11 mouse cellular contexts compared by ENCODE assay signal in the genomic region with DNA sequence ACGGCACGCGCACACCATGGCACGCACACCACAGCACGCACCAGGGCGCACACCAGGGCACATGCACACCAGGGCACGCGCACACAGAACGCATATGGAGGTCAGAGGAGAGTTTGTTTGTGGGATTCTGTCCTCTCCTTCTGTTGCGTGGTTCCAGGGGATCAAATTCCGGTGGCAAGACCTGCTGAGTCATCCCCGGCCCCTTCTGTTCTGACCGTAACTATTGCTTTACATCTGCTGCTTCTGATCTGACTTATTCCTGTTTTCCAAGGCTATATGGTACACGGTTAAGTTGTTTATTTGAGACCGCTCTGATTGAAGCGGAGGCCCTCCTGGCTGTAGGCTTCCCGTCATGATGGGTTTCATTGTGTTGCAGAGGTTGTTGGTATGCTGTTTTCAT. TPM values are rescaled to one million over a fixed set of nuclear protein-coding genes. Genes with fewer than 3 reads are reported as not detected.
DNase-seq lines count a peak whose midpoint lies in the region; ATAC-seq and TF ChIP-seq lines count a peak whose summit lies in the region.
"Had no signal": no experiment of that assay in that cellular context is flagged by ENCODE, and none has a peak within 500 bp of the region (broad histone marks: within the 10 kb centered on the region; RNA-seq: fewer than 3 reads in every experiment).

No protein-coding gene starts in this region.

- H3K36me3 ChIP-seq in heart, embryonic 14.5 days (ENCODE audit: control insufficient read depth, insufficient read depth, low read length): no peaks in the 10 kb centered on the region
- no peaks in the 10 kb centered on the region for H3K36me3 ChIP-seq in testis, adult 2 months (ENCODE audit: control insufficient read depth, insufficient read depth, low read length)
- no peaks in the 10 kb centered on the region for H3K36me3 ChIP-seq in intestine, postnatal 0 days (ENCODE audit: control insufficient read depth, insufficient read depth)

- H3K4me3 ChIP-seq in heart, embryonic 14.5 days (ENCODE audit: control insufficient read depth in 1 of 2, insufficient read depth in 1 of 2, low read depth in 1 of 2, low read length in 2 of 2): peak overlapping the region; percentile 23 to 37
- H3K4me3 ChIP-seq in testis, adult 2 months (ENCODE audit: control insufficient read depth, low read depth, low read length): peak overlapping the region; percentile 62
- no peak overlapping the region for H3K4me3 ChIP-seq in intestine, postnatal 0 days (ENCODE audit: low read depth, low read length)
- H3K4me3 ChIP-seq: myocyte had no signal

- 56% methylated on average over 17 of the region's 17 CpGs for WGBS in heart, embryonic 14.5 days
- WGBS in intestine, postnatal 0 days: 61% methylated on average over 17 of the region's 17 CpGs

- no peak for ATAC-seq in heart, embryonic 14.5 days (ENCODE audit: insufficient number of reproducible peaks, insufficient read depth, low FRiP score, low read depth)
- no peak for ATAC-seq in intestine, postnatal 0 days

- peaks cover 0 to 3% of the 10 kb centered on the region in 2 experiments; a peak in 2 of 4 replicates for H3K4me1 ChIP-seq in heart, embryonic 14.5 days (ENCODE audit: control insufficient read depth in 2 of 2, insufficient read depth in 2 of 2, low read length in 2 of 2)
- peaks cover 4% of the 10 kb centered on the region; the same call in 1 of the 2 replicates for H3K4me1 ChIP-seq in testis, adult 2 months (ENCODE audit: control insufficient read depth, insufficient read depth, low read length)
- no peaks in the 10 kb centered on the region for H3K4me1 ChIP-seq in intestine, postnatal 0 days (replicated peaks; ENCODE audit: control insufficient read depth, insufficient read depth, low read length)

- H3K4me2 ChIP-seq in heart, embryonic 14.5 days (ENCODE audit: low read length): peak overlapping the region; percentile 49
- H3K4me2 ChIP-seq in intestine, postnatal 0 days (replicated peaks; ENCODE audit: low read depth): peak overlapping the region; percentile 13; the same call in 1 of the 2 replicates

- TF ChIP-seq CTCF in testis, adult 2 months (IDR thresholded peaks at IDR 0.05; ENCODE audit: control insufficient read depth, insufficient read depth, insufficient replicate concordance, low read depth, low read length): no peak
- no peak for TF ChIP-seq CTCF in intestine, postnatal 0 days (IDR thresholded peaks at IDR 0.05; ENCODE audit: low read depth)

- no peak for TF ChIP-seq POLR2A in testis, adult 2 months (IDR thresholded peaks at IDR 0.05; ENCODE audit: control insufficient read depth, low read depth, low read length)

- no peak overlapping the region for H3K9ac ChIP-seq in heart, embryonic 14.5 days (ENCODE audit: low read length)
- H3K9ac ChIP-seq in intestine, postnatal 0 days (ENCODE audit: low read depth, low read length): no peak overlapping the region

- no peak overlapping the region for H3K27ac ChIP-seq in heart, embryonic 14.5 days (replicated peaks in 1 of 2; ENCODE audit: control insufficient read depth in 1 of 2, insufficient read depth in 1 of 2, low read depth in 2 of 2, low read length in 2 of 2)
- H3K27ac ChIP-seq in testis, adult 2 months (ENCODE audit: control insufficient read depth, insufficient read depth, low read depth, low read length): no peak overlapping the region
- no peak overlapping the region for H3K27ac ChIP-seq in intestine, postnatal 0 days (ENCODE audit: low read depth, low read length)

- no peaks in the 10 kb centered on the region for H3K27me3 ChIP-seq in heart, embryonic 14.5 days (ENCODE audit: control insufficient read depth, insufficient read depth, low read length)
- H3K27me3 ChIP-seq in testis, adult 2 months (ENCODE audit: control insufficient read depth, insufficient read depth, low read length): no peaks in the 10 kb centered on the region
- H3K27me3 ChIP-seq in intestine, postnatal 0 days (replicated peaks; ENCODE audit: control insufficient read depth, insufficient read depth, low read length): no peaks in the 10 kb centered on the region

- intact Hi-C loops in gastrocnemius, postnatal 36 days (cut with DNase I): no loop called here

- H3K9me3 ChIP-seq in heart, embryonic 14.5 days (ENCODE audit: control insufficient read depth, low read length): peaks cover 7% of the 10 kb centered on the region
- H3K9me3 ChIP-seq in intestine, postnatal 0 days (ENCODE audit: control insufficient read depth): no peaks in the 10 kb centered on the region

- no peak for DNase-seq in heart, adult 9 months (ENCODE audit: low spot score in 2 of 2)
- DNase-seq in testis, postnatal 10 days (ENCODE audit: low spot score): no peak
- no peak for DNase-seq in gastrocnemius, postnatal 36 days
- DNase-seq in right cerebral cortex, postnatal 4 days: no peak
- DNase-seq in ovary, postnatal 14 days (ENCODE audit: low spot score): no peak
- DNase-seq: right cerebral cortex, postnatal 25 days; thymus, postnatal 25 days had no signal

RNA-seq across cellular contexts. Expression of a gene that starts 9.2 kb away (rescaled TPM):
- polyA plus RNA-seq in heart, embryonic 14.5 days (2014; fragmentation: Nextera tagmentation; extraction: Ambion mirVana): 40.5 and 43.7 TPM in 2 replicates
- polyA plus RNA-seq in testis, adult 2 months (2012; rRNA removed): 1.7 and 2.0 TPM in 2 replicates
- polyA plus RNA-seq in intestine, postnatal 0 days (2015; fragmentation: Nextera tagmentation; extraction: Ambion mirVana): 1.4 and 1.7 TPM in 2 replicates
- 1 to 10 TPM; 1.7 to 6.6 TPM for total RNA-seq in gastrocnemius, postnatal 36 days (2021)

Comparison
In these comparisons a context has a peak if more than half of its experiments do, and no peak if none do; other contexts are left out.
1. RNA of a gene that starts 9.2 kb away (polyA plus RNA-seq): 40.5 to 43.7 TPM in heart, embryonic 14.5 days; 1.4 to 1.7 TPM in intestine, postnatal 0 days and 1.7 to 2.0 TPM in testis, adult 2 months; every median in the first group is over 10 times any median in the second.